Mouse (Mus musculus) neural tube, embryonic 15.5 days (tissue): ENCODE data around the gene Olfr317. TPM values are rescaled to one million over a fixed set of nuclear protein-coding genes. Genes with fewer than 3 reads are reported as not detected.
"Not testable (repeated sequence)": the region's sequence is repeated elsewhere in the genome, so short reads cannot be mapped to it uniquely, and the experiment has no call there.

ENCODE experiments used
- ATAC-seq: fragments of 200-750 bp; cut with Nextera tagmentation; 2 replicates; pipeline ENCODE4 v1.8.0; 2017; ENCODE audit warnings: mild to moderate bottlenecking, moderate TSS enrichment, moderate library complexity; ENCODE audit not compliant: low FRiP score
- H3K27ac ChIP-seq: fragments of 300-500 bp; sonication (generic); replicated peaks from 2 replicates; pipeline ENCODE4 v1.5.1; 2015; ENCODE audit warnings: mild to moderate bottlenecking, inconsistent platforms
- H3K27me3 ChIP-seq: fragments of 300-500 bp; sonication (generic); replicated peaks from 2 replicates; pipeline ENCODE4 v1.6.1; 2015; ENCODE audit warnings: inconsistent platforms
- H3K36me3 ChIP-seq: fragments of 300-500 bp; sonication (generic); 2 replicates; pipeline ENCODE4 v1.6.1; 2015; ENCODE audit warnings: inconsistent platforms
- H3K4me1 ChIP-seq: fragments of 300-500 bp; sonication (generic); 2 replicates; pipeline ENCODE4 v1.6.1; 2015; ENCODE audit warnings: inconsistent platforms
- H3K4me2 ChIP-seq: fragments of 300-500 bp; sonication (generic); 2 replicates; pipeline ENCODE4 v1.6.1; 2015; ENCODE audit warnings: inconsistent platforms, mild to moderate bottlenecking, moderate library complexity
- H3K4me3 ChIP-seq: fragments of 300-500 bp; sonication (generic); replicated peaks from 2 replicates; pipeline ENCODE4 v1.5.1; 2015; ENCODE audit warnings: mild to moderate bottlenecking, inconsistent platforms
- H3K9ac ChIP-seq: fragments of 300-500 bp; sonication (generic); replicated peaks from 2 replicates; pipeline ENCODE4 v1.6.1; 2015; ENCODE audit warnings: mild to moderate bottlenecking, inconsistent platforms
- H3K9me3 ChIP-seq: fragments of 300-500 bp; sonication (generic); replicated peaks from 2 replicates; pipeline ENCODE4 v1.6.1; 2016; ENCODE audit warnings: inconsistent platforms
- WGBS: fragments of 180-500 bp; shearing (Covaris S2); methylation state at CpG from one replicate; pipeline ENCODE4 v1.1.7; 2015; ENCODE audit warnings: mixed read lengths; 5-methylcytosine and 5-hydroxymethylcytosine counted together
- polyA plus RNA-seq: library from polyadenylated mRNA; unstranded; fragments of >200 nt; fragmentation: Nextera tagmentation; extraction: Ambion mirVana; gene quantifications from 2 replicates; pipeline ENCODE4 v1.2.1, GENCODE M21; 2015

The Olfr317 gene
- 0.17 and 0.26 TPM in 2 replicates for polyA plus RNA-seq

- WGBS, result 84% methylated on average over 4 of the region's 4 CpGs
- Histone ChIP-seq H3K27ac (no peak within 1 kb of the TSS), H3K9ac (no peak within 1 kb of the TSS), H3K4me1 (no peaks in the 10 kb centered on the region), H3K27me3 (no peaks in the 10 kb centered on the region), H3K4me2 (no peak within 1 kb of the TSS), H3K36me3 (no peaks in the 10 kb centered on the region), H3K9me3 (no peaks in the 10 kb centered on the region), H3K4me3 (no peak within 1 kb of the TSS)
- ATAC-seq, result no peak
Observed at GRCm38 (mm10) chr11:58738792-58739262, at the start of gene Olfr317. Olfr317 (minus strand) TSS chr11:58739212.

DNA sequence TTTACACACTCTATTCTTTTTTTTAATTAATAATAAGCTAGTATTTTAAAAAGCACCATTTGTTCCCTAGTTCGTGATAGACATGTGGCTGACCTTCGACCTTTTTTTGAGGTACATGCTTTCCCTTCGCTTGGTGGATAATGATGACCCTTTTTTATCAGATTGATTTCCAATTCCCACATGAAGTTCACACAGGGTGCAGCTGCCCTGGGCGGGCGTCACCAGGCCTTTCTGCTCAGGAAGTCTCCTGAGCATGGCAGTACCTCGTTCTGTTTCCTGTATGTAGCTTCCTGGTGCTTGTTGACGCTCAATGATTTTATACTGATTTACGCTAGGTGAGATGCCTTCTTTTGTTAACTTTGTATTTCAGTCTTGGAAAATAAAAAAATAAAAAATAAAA, 49.3 kb upstream of the Olfr317 start:
- Histone ChIP-seq H3K4me1 (no peaks in the 10 kb centered on the region), H3K9ac (no peak overlapping the region), H3K4me2 (no peak overlapping the region), H3K9me3 (no peaks in the 10 kb centered on the region), H3K4me3 (no peak overlapping the region), H3K27me3 (no peaks in the 10 kb centered on the region), H3K36me3 (no peaks in the 10 kb centered on the region), H3K27ac (no peak overlapping the region)
- WGBS, result 89% methylated on average over 8 of the region's 8 CpGs
- ATAC-seq, result no peak

- 87% methylated on average over 10 of the region's 10 CpGs for whole genome bisulfite sequencing
Observed at GRCm38 (mm10) chr11:58787651-58788050, 48.6 kb upstream of the Olfr317 start.

DNA sequence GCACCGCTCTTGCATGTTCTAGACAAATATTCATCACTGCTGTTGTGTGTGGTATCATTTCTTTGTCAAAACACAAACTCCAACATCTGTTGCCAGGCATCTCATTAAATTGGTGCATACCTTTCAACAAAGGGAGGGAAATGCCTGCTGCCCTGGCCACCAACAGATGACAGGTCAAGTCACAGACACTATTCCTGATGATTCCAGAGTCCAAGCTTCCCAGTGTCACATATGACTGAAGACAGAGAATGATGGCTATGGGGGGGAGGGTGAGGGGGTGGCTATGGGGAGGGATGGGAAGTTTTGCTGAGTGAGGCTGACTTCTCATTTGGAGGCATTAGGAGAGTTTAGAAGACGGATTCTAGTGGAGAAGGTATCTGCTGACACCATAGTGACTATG, 45.2 kb upstream of the Olfr317 start:
- H3K4me3 ChIP-seq, result no peak overlapping the region
- no peak overlapping the region for H3K4me2 ChIP-seq
- H3K27ac ChIP-seq, result no peak overlapping the region
- no peak overlapping the region for H3K9ac ChIP-seq
- no peak for ATAC-seq
- WGBS, result 93% methylated on average over 2 of the region's 2 CpGs
- no peaks in the 10 kb centered on the region for H3K9me3 ChIP-seq
- H3K36me3 ChIP-seq, result no peaks in the 10 kb centered on the region
- no peaks in the 10 kb centered on the region for H3K4me1 ChIP-seq
- H3K27me3 ChIP-seq, result no peaks in the 10 kb centered on the region

More at GRCm38 (mm10) chr11:58787651-58788050, 48.6 kb upstream of the Olfr317 start:
- Histone ChIP-seq H3K4me1 (no peaks in the 10 kb centered on the region), H3K27me3 (no peaks in the 10 kb centered on the region), H3K4me2 (no peak overlapping the region), H3K9ac (no peak overlapping the region), H3K36me3 (no peaks in the 10 kb centered on the region), H3K4me3 (no peak overlapping the region), H3K27ac (no peak overlapping the region), H3K9me3 (no peaks in the 10 kb centered on the region)
- no peak for ATAC-seq

DNA sequence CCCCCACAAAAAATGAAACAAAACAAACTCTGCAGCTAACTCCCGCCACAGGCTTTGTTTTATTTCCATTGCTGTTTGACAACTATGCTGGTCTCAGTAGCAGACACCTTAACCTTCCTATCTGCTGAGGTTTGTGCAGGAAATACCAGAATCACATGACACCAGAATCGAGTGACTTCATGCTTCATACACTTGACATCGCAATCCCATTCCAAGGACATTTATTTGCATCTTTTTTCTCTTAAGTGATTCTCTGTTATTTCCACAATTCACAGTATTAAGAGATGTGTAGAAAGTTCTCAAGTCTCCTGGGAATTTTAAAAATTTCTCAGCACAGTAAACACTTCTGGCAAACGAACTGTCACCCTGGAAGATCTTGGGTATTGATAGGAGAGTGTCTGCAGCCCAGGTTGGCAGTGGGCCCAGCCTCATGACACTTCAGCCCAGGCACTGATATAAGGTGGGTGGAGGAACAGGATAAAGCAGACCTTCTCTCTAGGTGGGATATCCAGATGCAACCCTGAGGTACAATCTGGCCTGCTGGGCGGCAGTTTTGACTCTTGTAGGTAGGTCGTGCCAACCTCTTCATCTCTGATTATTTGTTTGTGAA, 43.6 kb upstream of the Olfr317 start, which contains the start of gene Olfr314:
Gene Olfr314 (plus strand): TSS at position 473 of the 610 bp plus-strand sequence.
- no peak for ATAC-seq

GRCm38 (mm10) chr11:58772888-58773287, 33.9 kb upstream of the Olfr317 start, which contains the start of gene Olfr315:
Olfr315 (plus strand) TSS chr11:58773188.
- no peak within 1 kb of the TSS for H3K4me3 ChIP-seq
- H3K27me3 ChIP-seq, result no peaks in the 10 kb centered on the region
- H3K4me2 ChIP-seq, result no peak within 1 kb of the TSS
- no peak within 1 kb of the TSS for H3K9ac ChIP-seq
- H3K36me3 ChIP-seq, result no peaks in the 10 kb centered on the region
- no peak for ATAC-seq
- H3K27ac ChIP-seq, result no peak within 1 kb of the TSS
- no peaks in the 10 kb centered on the region for H3K9me3 ChIP-seq
- H3K4me1 ChIP-seq, result no peaks in the 10 kb centered on the region

More for the DNA sequence above, 43.6 kb upstream of the Olfr317 start, which contains the start of gene Olfr314:
- no peak within 1 kb of the TSS for H3K4me2 ChIP-seq
- H3K9ac ChIP-seq, result no peak within 1 kb of the TSS
- H3K27ac ChIP-seq, result no peak within 1 kb of the TSS
- H3K36me3 ChIP-seq, result no peaks in the 10 kb centered on the region
- H3K4me3 ChIP-seq, result no peak within 1 kb of the TSS
- no peaks in the 10 kb centered on the region for H3K9me3 ChIP-seq
- 85% methylated on average over 6 of the region's 6 CpGs for WGBS
- H3K4me1 ChIP-seq, result no peaks in the 10 kb centered on the region
- H3K27me3 ChIP-seq, result no peaks in the 10 kb centered on the region

- H3K27ac ChIP-seq, result no peak within 1 kb of the TSS
- H3K4me3 ChIP-seq, result no peak within 1 kb of the TSS
- no peaks in the 10 kb centered on the region for H3K36me3 ChIP-seq
- 94% methylated on average over 2 of the region's 2 CpGs for WGBS
- no peaks in the 10 kb centered on the region for H3K9me3 ChIP-seq
- no peaks in the 10 kb centered on the region for H3K4me1 ChIP-seq
- no peak for ATAC-seq
- H3K9ac ChIP-seq, result no peak within 1 kb of the TSS
- no peak within 1 kb of the TSS for H3K4me2 ChIP-seq
- no peaks in the 10 kb centered on the region for H3K27me3 ChIP-seq
Observed at GRCm38 (mm10) chr11:58752434-58752833, 13.4 kb upstream of the Olfr317 start, which contains the start of gene Olfr316. Olfr316 (plus strand) TSS chr11:58752734.

DNA sequence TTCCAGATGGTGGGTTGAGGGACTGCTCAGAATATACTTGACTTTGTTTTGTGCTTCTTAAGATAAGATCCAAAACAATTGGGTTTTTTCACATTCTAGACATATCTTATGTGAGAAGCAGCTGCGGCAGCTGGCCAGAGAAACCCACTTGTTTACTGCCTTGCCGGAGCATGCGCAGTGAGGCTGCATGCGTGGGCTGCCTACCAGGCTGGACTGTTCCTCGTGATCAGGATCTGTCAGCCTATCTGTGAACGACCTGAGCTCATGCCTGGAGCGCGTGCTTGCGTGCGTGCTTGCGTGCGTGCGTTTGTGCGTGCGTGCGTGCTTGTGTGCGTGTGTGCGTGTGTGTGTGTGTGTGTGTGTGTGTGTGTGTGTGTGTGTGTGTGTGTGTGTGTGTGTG, 12.1 kb upstream of the Olfr317 start:
- not testable (repeated sequence) for H3K4me1 ChIP-seq, H3K4me2 ChIP-seq, H3K4me3 ChIP-seq, H3K9me3 ChIP-seq, ATAC-seq, H3K9ac ChIP-seq, H3K27me3 ChIP-seq, H3K36me3 ChIP-seq, H3K27ac ChIP-seq
- 85% methylated on average over 18 of the region's 18 CpGs for WGBS

DNA sequence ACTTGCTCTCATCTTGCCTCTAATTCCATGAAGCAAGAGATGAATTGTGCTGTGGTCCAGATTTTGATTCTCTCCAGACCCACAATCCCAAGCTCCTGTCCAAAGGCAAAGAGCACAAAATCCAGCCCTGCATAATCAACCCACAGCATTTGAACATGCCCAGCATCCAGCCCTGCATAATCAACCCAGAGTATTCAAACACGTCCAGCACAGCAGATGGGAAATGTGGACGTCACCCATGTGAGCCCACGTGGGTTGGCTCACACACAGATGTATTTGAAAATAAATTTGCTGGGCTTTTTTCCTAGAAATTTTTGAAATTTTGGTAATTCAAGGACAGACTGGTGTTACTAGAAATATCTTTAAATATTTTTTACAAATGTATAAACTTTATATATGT, 5.6 kb downstream of the Olfr317 start:
- H3K4me3 ChIP-seq, result no peak overlapping the region
- no peak overlapping the region for H3K9ac ChIP-seq
- no peaks in the 10 kb centered on the region for H3K36me3 ChIP-seq
- H3K4me1 ChIP-seq, result no peaks in the 10 kb centered on the region
- H3K4me2 ChIP-seq, result no peak overlapping the region
- no peaks in the 10 kb centered on the region for H3K27me3 ChIP-seq
- no peak overlapping the region for H3K27ac ChIP-seq
- no peak for ATAC-seq
- no peaks in the 10 kb centered on the region for H3K9me3 ChIP-seq
- WGBS, result 48% methylated on average over 3 of the region's 3 CpGs

GRCm38 (mm10) chr11:58727896-58728650, 10.9 kb downstream of the Olfr317 start:
- H3K4me2 ChIP-seq, H3K27me3 ChIP-seq, H3K9me3 ChIP-seq, H3K27ac ChIP-seq, H3K4me3 ChIP-seq, H3K36me3 ChIP-seq, H3K9ac ChIP-seq, ATAC-seq, H3K4me1 ChIP-seq: not testable (repeated sequence)
- WGBS, result 80% methylated on average over 6 of the region's 6 CpGs

- H3K9me3 ChIP-seq, result no peaks in the 10 kb centered on the region
- H3K36me3 ChIP-seq, result no peaks in the 10 kb centered on the region
- no peak within 1 kb of the TSS for H3K4me3 ChIP-seq
- H3K9ac ChIP-seq, result no peak within 1 kb of the TSS
- no peaks in the 10 kb centered on the region for H3K4me1 ChIP-seq
- H3K27ac ChIP-seq, result no peak within 1 kb of the TSS
- no peak for ATAC-seq
- H3K4me2 ChIP-seq, result no peak within 1 kb of the TSS
- no peaks in the 10 kb centered on the region for H3K27me3 ChIP-seq
Observed at GRCm38 (mm10) chr11:58723914-58724313, 15.1 kb downstream of the Olfr317 start, which contains the start of gene Olfr318. Olfr318 (minus strand) TSS chr11:58724014.

GRCm38 (mm10) chr11:58719701-58720100, 19.3 kb downstream of the Olfr317 start:
- no peaks in the 10 kb centered on the region for H3K4me1 ChIP-seq
- H3K4me2 ChIP-seq, result no peak overlapping the region
- no peak overlapping the region for H3K27ac ChIP-seq
- H3K36me3 ChIP-seq, result no peaks in the 10 kb centered on the region
- no peaks in the 10 kb centered on the region for H3K27me3 ChIP-seq
- H3K9me3 ChIP-seq, result no peaks in the 10 kb centered on the region
- no peak overlapping the region for H3K9ac ChIP-seq
- WGBS, result 87% methylated on average over 4 of the region's 4 CpGs
- H3K4me3 ChIP-seq, result no peak overlapping the region
- ATAC-seq, result no peak
